Mouse (Mus musculus) megakaryocyte-erythroid progenitor cell, adult 5-6 weeks (primary cell): ENCODE measurements at regions not wholly inside any gene's neighbourhood (a gene's known extent, or its start where the extent isn't known, plus 50 kb on each side); places are given as distances from the start of the nearest gene placed in this dataset.
"Not testable (repeated sequence)": the region's sequence is repeated elsewhere in the genome, so short reads cannot be mapped to it uniquely, and the experiment has no call there.

Experiments
- ATAC-seq: replicated peaks from 2 replicates; pipeline ENCODE4 v1.8.0; 2016; ENCODE audit warnings: mild to moderate bottlenecking, inconsistent platforms; ENCODE audit not compliant: severe bottlenecking, poor library complexity, low FRiP score, low TSS enrichment

DNA sequence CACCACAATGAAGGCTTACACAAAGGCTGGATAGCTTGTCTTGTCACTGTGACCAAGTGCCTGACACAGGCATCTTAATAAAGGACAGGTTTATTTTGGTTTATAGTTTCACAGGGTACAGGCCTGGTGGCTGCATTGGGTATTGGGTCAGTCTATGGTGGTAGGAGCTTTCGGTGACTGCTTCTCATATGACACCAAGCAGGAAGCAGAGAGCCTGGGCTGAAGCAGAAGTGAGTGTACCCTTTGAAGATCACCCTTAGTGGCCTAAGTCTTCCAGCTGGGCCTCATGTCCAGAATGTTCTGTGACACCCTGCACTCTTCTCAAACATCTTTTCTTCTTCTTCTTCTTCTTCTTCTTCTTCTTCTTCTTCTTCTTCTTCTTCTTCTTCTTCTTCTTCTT lies 264.1 kb downstream of the 4933412E24Rik start:
- ATAC-seq = no peak

DNA sequence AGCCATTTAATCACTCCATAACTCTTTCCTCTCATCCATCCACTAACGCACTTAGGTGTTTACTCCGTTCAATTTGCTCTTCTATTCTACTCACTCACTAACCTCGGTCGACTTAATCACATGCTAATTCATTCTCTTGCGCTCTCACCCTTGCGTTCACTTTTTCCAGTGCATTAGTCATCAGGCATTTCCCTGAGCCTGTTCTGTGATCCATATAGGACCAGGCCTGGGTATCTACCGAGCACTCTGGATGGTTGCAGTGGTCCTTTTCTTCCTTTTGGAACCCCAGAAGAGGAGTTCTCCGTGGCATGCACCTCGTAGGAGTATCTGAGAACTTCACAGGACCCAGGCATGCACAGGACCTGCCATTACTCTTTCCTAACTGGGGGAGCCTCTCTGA lies 270.1 kb downstream of the 4933412E24Rik start:
- ATAC-seq = no peak

DNA sequence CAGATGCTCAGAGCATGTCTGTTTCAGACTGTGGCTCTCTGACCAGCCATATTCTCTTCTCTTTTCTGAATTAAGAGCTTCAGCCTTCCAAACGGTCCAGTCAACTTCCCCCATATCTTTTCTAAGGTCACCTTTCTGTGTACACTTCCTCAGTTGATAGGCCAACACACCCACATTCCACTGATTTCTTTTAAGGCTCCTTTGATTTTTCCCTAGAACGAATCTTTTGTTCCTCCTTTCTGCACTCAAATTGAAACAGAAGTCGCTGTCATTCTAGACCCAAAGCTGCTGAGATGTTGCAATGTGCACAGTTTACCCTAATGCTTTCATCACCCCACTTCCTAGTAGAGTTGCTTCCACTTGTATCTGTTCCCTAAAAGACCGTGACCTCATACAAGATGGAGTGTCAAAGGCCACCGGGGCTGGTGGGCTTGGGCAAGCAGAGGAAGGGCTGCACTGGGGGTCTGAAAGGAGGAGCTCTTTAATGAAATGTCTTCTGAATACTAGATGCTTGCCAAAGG lies 271.9 kb downstream of the 4933412E24Rik start:
- ATAC-seq = no peak

DNA sequence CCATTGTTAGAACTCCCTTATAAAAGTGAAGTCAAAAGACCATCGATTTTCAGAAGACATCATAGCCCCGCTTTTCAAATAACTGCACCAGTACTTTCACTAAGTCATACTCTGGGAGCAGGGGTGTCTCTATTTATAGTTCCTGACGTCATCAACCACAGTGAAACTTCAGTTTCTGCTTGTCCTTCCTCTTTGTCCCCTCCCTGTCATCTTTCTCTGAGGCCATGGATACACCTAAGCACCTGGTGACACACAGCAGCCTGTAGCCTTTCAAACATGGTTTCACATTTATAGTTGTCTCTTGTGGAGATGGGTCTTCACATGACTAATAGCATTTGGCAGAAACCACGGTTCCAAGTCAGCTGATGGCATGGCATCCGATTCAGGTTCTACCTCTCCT lies 277.2 kb downstream of the 4933412E24Rik start:
- ATAC-seq = no peak

DNA sequence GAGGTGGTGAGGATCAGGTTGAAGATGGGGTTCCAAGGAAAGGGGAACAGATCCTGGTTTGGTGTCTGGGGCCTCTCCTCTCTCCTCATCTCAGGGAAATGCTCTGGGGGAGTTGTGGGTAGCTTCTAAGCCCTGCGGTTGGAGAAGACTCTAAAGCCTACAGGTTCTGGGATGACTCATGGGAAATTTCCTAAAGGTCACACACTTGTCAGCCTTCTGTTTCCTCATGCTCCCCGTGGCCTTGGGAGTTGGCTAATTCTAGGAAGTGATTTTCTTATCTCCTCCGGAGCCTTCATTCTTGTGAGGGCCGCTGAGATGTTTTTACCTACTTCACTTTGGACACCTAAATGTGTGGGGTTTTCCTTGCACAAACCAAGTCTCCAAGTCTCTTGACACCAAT lies 279.2 kb downstream of the 4933412E24Rik start:
- ATAC-seq = no peak

DNA sequence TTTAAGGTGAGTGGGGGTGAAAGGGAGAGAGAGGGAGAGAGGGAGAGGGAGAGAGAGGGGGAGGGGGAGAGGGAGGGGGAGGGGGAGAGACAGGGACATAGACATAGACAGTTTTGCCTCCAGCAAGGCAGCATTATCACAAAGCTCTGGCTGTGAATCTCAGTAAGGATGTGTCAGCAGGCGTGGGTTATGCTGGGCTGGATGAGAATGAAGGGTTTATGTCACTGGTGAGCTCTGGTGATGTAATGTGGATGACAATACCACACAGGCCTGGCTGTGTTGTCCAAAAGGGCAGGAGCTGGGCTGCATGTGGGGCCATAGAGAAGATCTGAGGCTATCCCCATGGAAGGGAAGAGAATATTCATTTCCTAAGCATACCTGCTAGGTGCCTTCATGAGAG lies 282.0 kb downstream of the 4933412E24Rik start:
- ATAC-seq = no peak

DNA sequence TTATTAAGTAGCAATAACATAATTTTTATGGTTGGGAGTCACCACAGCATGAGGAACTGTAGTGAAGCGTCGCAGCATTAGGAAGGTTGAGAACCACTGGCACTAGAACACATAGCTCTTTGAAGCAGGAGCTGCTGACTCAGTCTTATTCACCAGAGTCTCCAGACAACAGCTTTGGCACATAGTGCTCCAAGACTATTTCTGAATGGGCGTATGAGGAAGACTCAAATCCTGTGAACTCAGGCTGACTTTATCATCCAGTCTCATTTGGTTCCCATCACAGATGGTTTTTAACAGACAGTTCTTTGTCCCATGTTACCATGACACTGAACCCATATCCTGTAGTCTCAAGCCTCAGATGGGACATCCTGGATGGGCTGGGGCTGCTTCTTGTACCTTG lies 282.5 kb downstream of the 4933412E24Rik start:
- no peak for ATAC-seq

DNA sequence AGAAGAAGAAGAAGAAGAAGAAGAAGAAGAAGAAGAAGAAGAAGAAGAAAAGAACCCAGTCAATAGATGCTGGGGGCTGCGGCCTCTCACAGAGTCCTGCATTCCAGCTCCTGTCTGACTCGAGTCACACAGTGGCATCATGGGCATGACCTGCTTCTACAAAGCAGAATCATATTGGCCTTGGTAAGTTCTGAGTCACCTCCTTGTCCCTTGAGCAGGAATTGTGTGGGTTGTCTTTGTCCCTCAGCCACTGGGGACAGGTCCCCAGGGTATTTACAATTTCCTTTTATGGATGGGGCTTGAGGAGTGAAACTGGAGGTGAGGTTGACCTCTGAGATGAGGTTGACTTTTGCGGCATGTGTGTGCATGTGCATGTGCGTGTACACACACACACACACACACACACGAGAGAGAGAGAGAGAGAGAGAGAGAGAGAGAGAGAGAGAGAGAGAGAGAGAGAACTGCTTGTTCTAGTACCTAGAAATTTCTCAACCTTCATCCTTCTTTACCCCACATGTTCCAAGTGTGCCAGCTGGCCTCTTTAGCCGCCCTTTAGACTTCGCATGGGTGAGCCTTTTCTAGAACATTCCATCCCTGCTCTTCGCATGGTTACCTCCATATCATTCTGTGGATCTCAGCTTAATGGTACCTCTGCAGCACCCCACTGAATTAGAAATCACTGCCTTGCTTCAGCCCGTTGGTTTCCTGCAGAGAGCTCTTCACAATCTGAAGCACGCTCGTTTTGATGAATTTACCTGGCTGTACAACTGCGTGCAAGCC lies 283.2 kb downstream of the 4933412E24Rik start:
- no peak for ATAC-seq

DNA sequence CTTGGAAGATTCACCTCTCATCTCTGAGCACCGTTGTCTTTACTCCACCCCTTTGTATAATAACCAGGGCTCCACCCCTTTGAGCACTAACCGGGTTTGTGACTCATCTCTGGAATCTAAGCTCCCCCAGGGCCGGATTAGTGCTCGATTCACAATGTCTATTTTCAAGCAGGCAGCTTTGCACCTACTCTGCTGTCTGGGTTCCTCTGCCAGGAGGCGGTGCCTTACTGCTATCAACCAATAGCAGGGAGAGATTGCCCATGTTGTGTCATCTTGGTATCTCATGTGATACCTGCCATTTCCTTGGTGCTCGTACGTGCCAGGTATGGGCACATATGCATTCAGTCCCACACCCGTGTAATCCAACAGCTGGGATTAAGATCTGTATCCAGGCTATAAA lies 285.3 kb downstream of the 4933412E24Rik start:
- ATAC-seq = no peak

DNA sequence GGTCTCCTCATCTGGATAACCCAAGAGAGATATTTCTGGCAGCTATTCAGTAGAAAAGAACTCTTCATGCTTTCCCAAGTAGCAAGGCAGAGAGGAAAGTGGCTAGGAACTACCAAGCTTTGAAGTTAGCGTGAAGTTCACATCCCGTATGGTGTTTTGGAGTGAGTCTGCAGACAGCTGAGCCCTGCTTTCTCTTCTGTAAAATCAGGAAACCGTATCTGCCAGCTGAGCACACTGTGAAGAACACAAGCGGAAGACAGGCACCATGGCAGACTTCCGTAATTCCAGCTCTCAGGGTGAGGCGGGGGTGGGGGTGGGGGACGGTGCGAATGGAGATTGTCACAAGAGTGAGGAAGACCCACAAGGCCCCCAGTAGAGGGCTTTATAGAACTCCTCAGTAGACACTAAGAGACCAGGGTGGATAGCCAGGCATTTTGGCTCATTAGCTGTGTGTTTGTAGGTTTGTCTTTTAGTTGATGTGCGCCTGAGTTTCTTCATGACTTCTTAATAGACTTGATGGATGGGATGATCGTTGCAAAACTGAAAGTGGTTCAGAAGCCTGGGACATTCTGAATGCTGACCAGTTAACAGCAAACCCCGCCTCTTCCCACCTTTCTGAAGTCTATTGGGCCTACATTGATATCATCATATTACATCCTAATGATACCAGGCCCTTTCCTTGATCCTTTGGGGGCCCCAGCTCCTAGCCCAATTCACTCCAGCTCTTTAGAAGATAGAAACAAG lies 287.4 kb downstream of the 4933412E24Rik start:
- ATAC-seq = no peak

DNA sequence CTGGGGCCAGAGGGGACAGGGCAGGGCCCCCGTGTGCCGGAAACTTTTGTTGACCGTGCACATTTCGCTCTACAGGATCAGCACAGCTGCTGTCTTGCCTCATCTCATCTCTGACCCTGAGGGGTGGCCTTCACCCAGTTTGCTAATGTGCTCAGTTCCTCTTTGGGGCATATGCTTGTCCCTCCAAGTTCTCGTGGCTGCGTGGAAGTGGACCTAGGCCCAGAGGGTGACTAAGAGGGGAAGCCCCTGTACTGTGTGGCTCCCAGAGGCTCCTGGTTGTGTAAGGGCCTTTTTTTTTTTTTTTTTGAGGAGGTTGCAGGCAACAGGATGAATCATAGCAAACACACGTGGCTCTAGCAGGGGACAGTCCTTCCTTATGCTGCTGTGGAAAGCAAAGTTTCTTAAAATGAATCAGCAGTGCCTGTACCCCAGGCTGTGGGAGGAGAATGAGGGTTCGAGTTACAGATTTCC lies 288.2 kb downstream of the 4933412E24Rik start:
- ATAC-seq = no peak

DNA sequence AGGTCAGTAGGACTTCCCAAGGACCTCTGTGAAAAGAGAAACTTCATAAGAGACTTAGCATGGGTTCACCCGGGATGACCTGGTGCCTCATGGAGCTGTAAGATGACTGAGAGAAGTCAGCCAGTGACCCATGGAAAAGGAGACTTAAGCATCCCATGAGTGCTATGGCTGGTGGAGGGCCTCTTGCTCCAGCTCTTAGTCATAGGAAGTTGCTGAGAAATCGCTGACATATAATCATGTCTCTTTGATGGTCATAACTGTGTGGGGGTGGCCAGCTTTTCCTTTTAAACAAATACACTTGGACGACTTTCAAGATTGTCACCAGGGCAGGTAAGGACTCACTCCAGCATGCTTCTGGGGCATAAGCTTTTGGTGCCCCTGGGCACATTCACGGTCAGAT lies 290.5 kb downstream of the 4933412E24Rik start:
- ATAC-seq = no peak

DNA sequence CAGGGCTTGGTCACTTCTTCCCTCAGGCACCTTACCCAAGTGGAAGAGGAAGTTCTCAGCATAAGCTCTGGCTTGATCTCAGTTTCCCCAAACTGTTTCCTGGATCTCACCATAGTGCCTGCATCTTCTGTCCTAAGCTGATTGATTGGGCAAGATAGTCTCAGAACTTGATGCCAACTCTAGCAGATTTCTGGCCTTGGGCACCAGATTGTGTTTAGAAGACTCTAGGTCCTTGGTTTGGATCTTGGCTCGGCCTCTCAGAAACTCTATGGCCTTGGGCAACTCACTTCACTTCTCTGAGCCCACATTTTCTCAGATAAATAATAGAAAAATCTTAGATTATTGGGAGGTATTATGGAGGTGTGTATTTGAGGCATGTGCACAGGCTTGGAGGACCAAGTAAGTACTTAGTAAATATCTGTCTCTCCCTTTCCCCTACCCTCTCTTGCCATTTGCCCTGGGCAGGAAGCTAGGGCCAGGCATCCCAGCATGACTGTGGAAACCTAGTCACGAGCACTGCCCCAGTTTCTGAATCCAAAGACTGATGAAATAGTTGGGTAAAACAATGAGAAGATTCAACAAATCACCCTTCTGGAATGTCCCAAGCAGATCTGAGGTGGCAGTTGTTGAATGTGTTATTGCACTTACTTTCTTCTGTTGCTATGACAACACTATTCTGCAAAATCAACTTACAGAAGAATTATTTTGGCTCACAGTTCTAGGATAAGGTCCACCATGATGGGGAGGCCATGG lies 293.6 kb downstream of the 4933412E24Rik start:
- no peak for ATAC-seq

DNA sequence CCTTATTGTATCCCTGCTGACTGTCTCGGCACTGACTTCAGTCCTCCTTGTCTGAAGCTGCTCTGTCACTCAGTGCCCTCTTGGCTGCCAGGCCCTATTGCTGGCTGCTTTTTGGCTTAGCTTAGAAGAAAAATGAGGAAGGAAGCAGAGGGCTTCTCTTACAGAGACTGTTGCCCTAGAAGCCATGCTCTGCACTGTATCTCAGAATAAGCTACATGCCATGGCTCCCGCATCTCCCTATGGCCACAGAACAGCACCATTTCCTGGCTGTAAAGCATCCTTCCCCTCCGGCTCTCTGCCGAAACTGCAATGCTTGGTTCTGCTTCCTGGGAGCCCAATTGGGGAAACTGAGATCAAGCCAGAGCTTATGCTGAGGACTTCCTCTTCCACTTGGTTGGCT lies 295.0 kb downstream of the 4933412E24Rik start:
- ATAC-seq = no peak

DNA sequence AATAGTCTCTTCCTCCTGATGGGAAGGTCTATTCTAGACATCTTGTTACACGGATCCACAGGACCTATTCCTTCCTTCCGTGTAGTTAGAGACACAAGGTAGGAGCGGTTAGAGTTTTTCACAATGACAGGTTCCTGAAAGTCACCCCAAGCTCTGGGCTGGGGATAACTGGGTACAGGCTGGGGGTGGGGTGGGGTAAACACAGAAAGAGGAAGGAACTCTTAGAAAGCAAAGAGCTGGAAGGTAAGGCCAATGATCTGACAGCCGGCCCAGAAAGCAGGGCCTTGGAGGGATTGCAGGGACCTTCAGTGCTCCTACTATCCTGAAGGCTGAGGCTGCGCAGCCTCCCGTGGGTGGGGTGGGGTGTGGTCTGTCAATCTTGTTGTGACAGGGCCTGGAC lies 295.4 kb downstream of the 4933412E24Rik start:
- ATAC-seq = no peak

DNA sequence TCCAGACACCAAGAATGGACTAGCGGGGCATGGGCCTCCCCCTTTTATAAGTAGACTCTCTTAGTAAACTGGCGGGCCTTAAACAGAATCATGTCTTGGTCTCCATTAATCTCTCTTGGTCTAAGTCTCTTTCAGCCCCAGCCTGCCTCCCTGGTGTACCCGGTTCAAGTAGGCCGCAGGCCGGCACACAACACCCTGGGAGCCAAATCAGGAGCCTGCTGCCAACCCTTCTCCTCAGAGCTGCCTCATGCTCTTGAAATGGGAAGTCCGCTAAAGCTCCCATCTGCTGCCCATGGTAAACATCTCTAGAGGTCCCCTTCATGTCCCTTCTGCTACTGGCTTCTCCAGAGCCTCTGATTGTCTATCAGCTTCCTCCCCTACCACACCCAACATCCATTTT lies 296.3 kb downstream of the 4933412E24Rik start:
- no peak for ATAC-seq

DNA sequence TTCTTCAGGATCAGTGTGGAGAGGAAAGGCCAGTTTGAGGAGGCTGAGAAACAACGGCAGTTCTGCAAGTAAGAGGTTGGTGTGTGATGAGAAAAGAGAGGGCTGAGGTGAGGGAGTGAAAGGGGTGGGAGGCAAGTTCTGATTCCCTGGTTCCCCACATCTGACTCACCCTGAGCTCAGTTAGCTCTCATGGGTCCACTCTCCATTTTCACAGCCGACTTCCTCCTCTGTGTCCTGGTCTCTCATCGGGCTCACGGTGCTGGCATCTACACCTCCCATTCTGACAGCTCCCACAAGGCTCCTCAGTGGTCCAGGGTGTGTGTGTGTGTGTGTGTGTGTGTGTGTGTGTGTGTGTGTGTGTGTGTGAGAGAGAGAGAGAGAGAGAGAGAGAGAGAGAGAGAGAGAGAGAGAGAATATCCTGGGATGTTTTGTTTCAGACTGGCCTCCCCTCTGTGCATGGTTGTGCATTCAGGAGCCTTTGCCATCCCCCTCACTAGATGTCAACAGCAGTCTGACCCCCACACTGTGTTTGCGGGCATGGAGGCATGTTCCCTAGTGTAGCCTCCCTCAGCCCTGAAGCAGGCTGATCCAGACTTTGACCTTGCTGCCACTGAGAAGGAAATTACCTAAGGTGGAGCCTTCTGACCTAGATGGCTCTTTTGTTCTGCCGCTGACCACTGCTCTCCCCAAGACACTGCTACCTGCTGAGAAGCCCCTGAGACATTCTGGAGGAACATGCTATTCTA lies 296.9 kb downstream of the 4933412E24Rik start:
- ATAC-seq = not testable (repeated sequence)

DNA sequence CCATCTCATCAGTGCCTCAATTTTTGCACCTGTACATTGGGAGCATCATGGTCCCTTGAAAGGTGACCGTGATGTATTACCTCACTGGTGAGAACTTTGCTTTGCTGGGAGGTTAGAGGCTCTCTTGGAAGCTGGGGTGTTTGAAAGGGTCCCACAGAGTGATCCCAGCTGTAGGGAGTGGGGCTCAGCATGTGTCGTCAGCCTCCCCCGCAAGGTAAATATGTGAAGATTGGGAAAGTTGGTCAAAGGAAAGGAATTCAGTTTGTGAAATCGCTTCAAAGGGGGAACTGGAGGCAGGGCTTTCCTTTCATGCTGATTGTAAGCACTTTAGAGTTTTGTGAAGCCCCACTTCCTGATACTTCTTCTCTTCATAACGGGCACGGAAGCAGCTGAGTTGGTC lies 299.5 kb downstream of the 4933412E24Rik start:
- no peak for ATAC-seq

DNA sequence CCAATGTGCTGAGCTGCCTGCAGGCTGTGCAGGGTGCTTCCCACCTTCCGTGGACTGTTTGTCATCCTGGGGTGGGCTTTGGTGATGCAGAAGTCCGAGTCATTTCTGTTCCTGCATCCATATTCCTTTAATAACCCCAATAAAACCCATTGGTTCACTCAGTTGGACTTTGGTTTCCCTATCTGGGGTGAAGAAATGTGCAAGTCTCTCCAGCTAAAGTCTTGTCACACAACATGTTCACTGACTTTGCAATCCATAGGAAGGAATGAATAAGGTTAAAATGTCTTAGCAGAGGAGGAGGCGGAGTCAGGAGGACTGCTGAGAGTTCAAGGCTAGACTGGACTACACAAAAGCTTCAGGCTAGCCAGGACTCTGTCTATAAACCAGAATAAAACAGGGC lies 300.5 kb downstream of the 4933412E24Rik start:
- no peak for ATAC-seq
